Mouse (Mus musculus): ENCODE measurements around the gene Abcf3. TPM values are rescaled to one million over a fixed set of nuclear protein-coding genes. Genes with fewer than 3 reads are reported as not detected.

The Abcf3 gene
- polyA plus RNA-seq, 1 experiment, result 41.5 TPM

Other genes with a start within 250 kb of the Abcf3 start
- 70.4 and 71.6 TPM in 2 replicates for gene Parl, start 246.2 kb upstream of the Abcf3 start, polyA plus RNA-seq (2012; rRNA removed)
- 0.41 and 0.62 TPM in 2 replicates for gene Cyp2ab1, start 223.2 kb upstream of the Abcf3 start, polyA plus RNA-seq (2012; rRNA removed)
- 128 and 170 TPM in 2 replicates for gene Abcc5, start 122.2 kb upstream of the Abcf3 start, polyA plus RNA-seq (2012; rRNA removed)
- 33.2 and 34.2 TPM in 2 replicates for gene Eif2b5, start 49.8 kb upstream of the Abcf3 start, polyA plus RNA-seq (2012; rRNA removed)
- gene Dvl3, start 31.6 kb upstream of the Abcf3 start, polyA plus RNA-seq (2012; rRNA removed), result 22.5 and 38.0 TPM in 2 replicates
- gene Ap2m1, start 13.1 kb upstream of the Abcf3 start, polyA plus RNA-seq (2012; rRNA removed), result 411 and 488 TPM in 2 replicates
- gene Vwa5b2, start 40.9 kb downstream of the Abcf3 start, polyA plus RNA-seq (2012; rRNA removed), result 4.1 and 7.0 TPM in 2 replicates
- 7.5 and 10.4 TPM in 2 replicates for gene Eef1akmt4, start 63.0 kb downstream of the Abcf3 start, polyA plus RNA-seq (2012; rRNA removed)
- not detected in 2 replicates for gene Gm49333, start 63.0 kb downstream of the Abcf3 start, polyA plus RNA-seq (2012; rRNA removed)
- gene Alg3, start 63.2 kb downstream of the Abcf3 start, polyA plus RNA-seq (2012; rRNA removed), result 12.4 and 16.1 TPM in 2 replicates
- 1.8 and 1.9 TPM in 2 replicates for gene Camk2n2, start 72.7 kb downstream of the Abcf3 start, polyA plus RNA-seq (2012; rRNA removed)
- 2.1 and 2.5 TPM in 2 replicates for gene Ece2, start 81.3 kb downstream of the Abcf3 start, polyA plus RNA-seq (2012; rRNA removed)
- 126 and 133 TPM in 2 replicates for gene Psmd2, start 103.1 kb downstream of the Abcf3 start, polyA plus RNA-seq (2012; rRNA removed)
- gene Eif4g1, start 119.7 kb downstream of the Abcf3 start, polyA plus RNA-seq (2012; rRNA removed), result 199 and 209 TPM in 2 replicates
- 14.4 and 18.1 TPM in 2 replicates for gene Fam131a, start 144.7 kb downstream of the Abcf3 start, polyA plus RNA-seq (2012; rRNA removed)
- 36.3 and 40.9 TPM in 2 replicates for gene Polr2h, start 169.1 kb downstream of the Abcf3 start, polyA plus RNA-seq (2012; rRNA removed)
- 12.8 and 14.0 TPM in 2 replicates for gene Clcn2, start 169.2 kb downstream of the Abcf3 start, polyA plus RNA-seq (2012; rRNA removed)
- 18.1 and 18.5 TPM in 2 replicates for gene Chrd, start 184.6 kb downstream of the Abcf3 start, polyA plus RNA-seq (2012; rRNA removed)
- gene Thpo, start 185.9 kb downstream of the Abcf3 start, polyA plus RNA-seq (2012; rRNA removed), result 3.0 and 3.4 TPM in 2 replicates